Mouse (Mus musculus) skeletal muscle tissue, postnatal 0 days (tissue): ENCODE measurements around the gene Zc3h14. TPM values are rescaled to one million over a fixed set of nuclear protein-coding genes. Genes with fewer than 3 reads are reported as not detected.

Source experiments
- polyA plus RNA-seq: library from polyadenylated mRNA; unstranded; fragments of >200 nt; fragmentation: Nextera tagmentation; extraction: Ambion mirVana; gene quantifications from 2 replicates; pipeline ENCODE4 v1.2.1, GENCODE M21; 2015

The Zc3h14 gene
- 55.8 and 62.5 TPM in 2 replicates for polyA plus RNA-seq

DNA sequence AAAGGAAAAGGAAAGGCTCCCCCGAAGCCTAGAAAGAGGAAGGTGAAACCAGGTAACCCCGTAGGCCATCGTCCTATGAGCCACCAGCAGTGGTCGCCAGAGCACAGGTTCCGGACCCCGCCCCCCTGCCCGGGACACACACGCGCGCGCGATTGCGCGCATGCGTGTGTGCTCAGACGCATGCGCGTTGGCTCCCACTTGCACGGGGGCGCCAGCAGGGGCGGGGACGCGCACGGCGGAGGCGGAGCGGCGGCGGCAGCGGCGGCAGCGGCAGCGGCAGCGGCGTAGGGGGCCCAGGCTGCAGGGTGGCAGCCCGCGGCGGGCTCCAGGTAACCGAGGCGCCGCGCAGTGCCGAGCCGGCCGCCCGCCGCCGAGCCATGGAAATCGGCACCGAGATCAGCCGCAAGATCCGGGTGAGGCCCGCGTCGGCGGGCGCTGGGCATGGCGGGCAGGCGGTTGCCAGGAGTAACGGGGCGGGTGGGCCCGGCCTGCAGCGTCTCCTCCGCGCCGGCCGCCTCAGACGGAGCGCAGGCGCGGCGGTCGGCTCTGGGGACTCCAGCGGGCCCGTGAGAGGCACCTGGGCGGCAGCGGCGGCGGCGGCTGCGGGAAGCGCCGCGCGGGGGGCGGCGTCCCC is at the start of gene Zc3h14:
Gene Zc3h14 (plus strand): TSS at position 219 of the 634 bp plus-strand sequence.

DNA sequence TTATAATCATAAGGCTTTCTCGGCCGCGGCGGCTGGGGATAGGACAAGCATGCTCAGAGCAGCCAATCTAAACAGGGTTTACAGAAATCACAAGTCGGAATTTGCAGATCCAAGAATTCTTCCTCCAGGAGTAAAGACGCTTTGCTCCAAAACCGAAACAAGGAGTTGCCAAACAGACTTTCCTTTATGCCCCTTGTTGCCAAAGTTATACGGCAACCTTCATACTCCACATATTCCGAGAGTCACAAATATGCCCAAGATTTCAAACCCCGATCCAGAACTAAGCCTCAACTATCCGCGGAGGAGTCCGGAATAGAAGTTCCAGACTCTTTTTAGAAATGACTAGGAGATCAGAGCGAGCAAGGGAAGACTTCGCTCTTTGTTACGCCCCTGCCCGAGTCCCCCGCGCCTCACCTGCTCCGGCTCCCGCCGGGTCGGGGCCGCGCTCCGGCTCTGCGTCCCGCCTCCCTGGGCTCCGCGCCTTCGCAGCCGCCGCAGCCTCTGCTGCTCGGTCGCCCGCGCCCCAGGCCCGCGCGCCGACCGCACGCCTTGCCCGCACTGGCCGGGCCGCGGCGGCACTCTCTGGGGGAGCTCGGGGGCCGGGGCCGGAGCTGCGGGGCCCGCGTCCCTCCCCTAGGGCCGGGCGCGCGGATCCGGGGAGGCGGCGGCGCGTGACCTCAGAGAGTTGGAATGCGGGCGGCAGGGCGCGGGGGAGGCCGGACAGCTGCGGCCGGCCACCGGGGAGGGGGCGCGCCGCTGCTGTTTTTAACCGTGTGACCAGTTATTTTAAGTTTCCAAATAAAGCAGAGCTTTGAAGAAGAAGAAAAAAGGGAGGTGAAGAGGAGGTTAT is 9.6 kb upstream of the Zc3h14 start, which contains the start of gene Ptpn21:
Gene Ptpn21 (minus strand): TSS at position 455 of the 850 bp plus-strand sequence.

Other genes starting within 250 kb of the Zc3h14 start
- 0.21 and 0.22 TPM in 2 replicates for gene Kcnk10, start 168.7 kb upstream of the Zc3h14 start, polyA plus RNA-seq
- gene Spata7, start 118.8 kb upstream of the Zc3h14 start, polyA plus RNA-seq, result 4.4 and 5.3 TPM in 2 replicates
- 12.2 and 15.0 TPM in 2 replicates for gene Ptpn21, start 9.6 kb upstream of the Zc3h14 start, polyA plus RNA-seq
- gene Eml5, start 154.5 kb downstream of the Zc3h14 start, polyA plus RNA-seq, result 0.39 and 0.91 TPM in 2 replicates
- gene Ttc8, start 173.6 kb downstream of the Zc3h14 start, polyA plus RNA-seq, result 8.7 and 10.1 TPM in 2 replicates